Mouse (Mus musculus): ENCODE measurements around the gene Efna5. TPM values are rescaled to one million over a fixed set of nuclear protein-coding genes. Genes with fewer than 3 reads are reported as not detected.
A peak's percentile ranks its signal among the peaks of the same experiment; 100 is the strongest.

The Efna5 gene
- polyA plus RNA-seq, 1 experiment from 2014 or later = 42.2 TPM

- DNase-seq (ENCODE audit: low spot score) (no peak), ATAC-seq (replicated peaks; ENCODE audit: low FRiP score) (no peak)
- Histone ChIP-seq H3K4me2 (ENCODE audit: low read depth, low read length, severe bottlenecking) (no peak overlapping the region), H3K4me3 (ENCODE audit: low read depth, low read length) (no peak overlapping the region), H3K4me1 (replicated peaks; ENCODE audit: control insufficient read depth, insufficient read depth, low read length) (peaks cover 7% of the 10 kb centered on the region; the same call in 1 of the 2 replicates), H3K9me3 (ENCODE audit: control insufficient read depth, low read length) (no peaks in the 10 kb centered on the region), H3K27me3 (ENCODE audit: control insufficient read depth, insufficient read depth, low read length) (no peaks in the 10 kb centered on the region; the same call in 1 of the 2 replicates), H3K27ac (ENCODE audit: low read depth, low read length) (no peak overlapping the region), H3K36me3 (ENCODE audit: control insufficient read depth, insufficient read depth, low read length) (no peaks in the 10 kb centered on the region), H3K9ac (ENCODE audit: low read length) (no peak overlapping the region)
- 66% methylated on average over 10 of the region's 10 CpGs for WGBS
These were observed 151.2 kb downstream of the Efna5 start for GRCm38 (mm10) chr17:62729754-62730470.

GRCm38 (mm10) chr17:62728142-62728917, 152.8 kb downstream of the Efna5 start:
- WGBS = 24% methylated on average over 10 of the region's 10 CpGs
- Histone ChIP-seq H3K36me3 (ENCODE audit: control insufficient read depth, insufficient read depth, low read length) (no peaks in the 10 kb centered on the region), H3K4me2 (ENCODE audit: low read depth, low read length, severe bottlenecking) (0 out of 2 replicates have a peak overlapping the region, but pooled peaks have one; percentile 1), H3K4me1 (replicated peaks; ENCODE audit: control insufficient read depth, insufficient read depth, low read length) (peaks cover 6% of the 10 kb centered on the region; the same call in 1 of the 2 replicates), H3K9ac (ENCODE audit: low read length) (no peak overlapping the region), H3K27ac (ENCODE audit: low read depth, low read length) (0 out of 2 replicates have a peak overlapping the region, but pooled peaks have one; percentile 47), H3K4me3 (ENCODE audit: low read depth, low read length) (no peak overlapping the region), H3K27me3 (ENCODE audit: control insufficient read depth, insufficient read depth, low read length) (no peaks in the 10 kb centered on the region; the same call in 1 of the 2 replicates), H3K9me3 (ENCODE audit: control insufficient read depth, low read length) (no peaks in the 10 kb centered on the region)
- no peak for DNase-seq (ENCODE audit: low spot score)
- peak; percentile 80 for ATAC-seq (replicated peaks; ENCODE audit: low FRiP score)

GRCm38 (mm10) chr17:62726102-62726501, 155.0 kb downstream of the Efna5 start:
- Histone ChIP-seq H3K27me3 (ENCODE audit: control insufficient read depth, insufficient read depth, low read length) (no peaks in the 10 kb centered on the region), H3K27ac (ENCODE audit: low read depth, low read length) (no peak overlapping the region), H3K36me3 (ENCODE audit: control insufficient read depth, insufficient read depth, low read length) (no peaks in the 10 kb centered on the region), H3K4me1 (replicated peaks; ENCODE audit: control insufficient read depth, insufficient read depth, low read length) (peaks cover 6% of the 10 kb centered on the region; the same call in 1 of the 2 replicates), H3K4me2 (ENCODE audit: low read depth, low read length, severe bottlenecking) (no peak overlapping the region), H3K9ac (ENCODE audit: low read length) (no peak overlapping the region), H3K9me3 (ENCODE audit: control insufficient read depth, low read length) (no peaks in the 10 kb centered on the region), H3K4me3 (ENCODE audit: low read depth, low read length) (no peak overlapping the region)
- WGBS = 88% methylated on average over 5 of the region's 5 CpGs
- DNase-seq (ENCODE audit: low spot score) (no peak), ATAC-seq (replicated peaks; ENCODE audit: low FRiP score) (no peak)

- no peaks in the 10 kb centered on the region for H3K9me3 ChIP-seq (ENCODE audit: control insufficient read depth, low read length)
- H3K27ac ChIP-seq (ENCODE audit: low read depth, low read length) = no peak overlapping the region
- ATAC-seq (replicated peaks; ENCODE audit: low FRiP score) = no peak
- DNase-seq (ENCODE audit: low spot score) = no peak
- WGBS = 86% methylated on average over 5 of the region's 5 CpGs
- peaks cover under 1% of the 10 kb centered on the region; the same call in 1 of the 2 replicates for H3K4me1 ChIP-seq (replicated peaks; ENCODE audit: control insufficient read depth, insufficient read depth, low read length)
- H3K9ac ChIP-seq (ENCODE audit: low read length) = no peak overlapping the region
- no peak overlapping the region for H3K4me2 ChIP-seq (ENCODE audit: low read depth, low read length, severe bottlenecking)
- H3K4me3 ChIP-seq (ENCODE audit: low read depth, low read length) = no peak overlapping the region
- no peaks in the 10 kb centered on the region for H3K36me3 ChIP-seq (ENCODE audit: control insufficient read depth, insufficient read depth, low read length)
- no peaks in the 10 kb centered on the region for H3K27me3 ChIP-seq (ENCODE audit: control insufficient read depth, insufficient read depth, low read length)
These were observed 158.2 kb downstream of the Efna5 start for GRCm38 (mm10) chr17:62722962-62723361.

- H3K27ac ChIP-seq (ENCODE audit: low read depth, low read length) = no peak overlapping the region
- no peak overlapping the region for H3K4me2 ChIP-seq (ENCODE audit: low read depth, low read length, severe bottlenecking)
- H3K9ac ChIP-seq (ENCODE audit: low read length) = no peak overlapping the region
- H3K4me1 ChIP-seq (replicated peaks; ENCODE audit: control insufficient read depth, insufficient read depth, low read length) = peaks cover 8% of the 10 kb centered on the region; the same call in 1 of the 2 replicates
- H3K27me3 ChIP-seq (ENCODE audit: control insufficient read depth, insufficient read depth, low read length) = no peaks in the 10 kb centered on the region
- ATAC-seq (replicated peaks; ENCODE audit: low FRiP score) (no peak), DNase-seq (ENCODE audit: low spot score) (no peak)
- no peaks in the 10 kb centered on the region for H3K9me3 ChIP-seq (ENCODE audit: control insufficient read depth, low read length)
- H3K36me3 ChIP-seq (ENCODE audit: control insufficient read depth, insufficient read depth, low read length) = no peaks in the 10 kb centered on the region
- WGBS = 89% methylated on average over 3 of the region's 3 CpGs
- no peak overlapping the region for H3K4me3 ChIP-seq (ENCODE audit: low read depth, low read length)
These were observed 159.5 kb downstream of the Efna5 start for GRCm38 (mm10) chr17:62721595-62721994.

- no peak overlapping the region for H3K4me2 ChIP-seq (ENCODE audit: low read depth, low read length, severe bottlenecking)
- no peak overlapping the region for H3K27ac ChIP-seq (ENCODE audit: low read depth, low read length)
- no peaks in the 10 kb centered on the region for H3K27me3 ChIP-seq (ENCODE audit: control insufficient read depth, insufficient read depth, low read length)
- peaks cover 8% of the 10 kb centered on the region; the same call in 1 of the 2 replicates for H3K4me1 ChIP-seq (replicated peaks; ENCODE audit: control insufficient read depth, insufficient read depth, low read length)
- no peak overlapping the region for H3K9ac ChIP-seq (ENCODE audit: low read length)
- H3K4me3 ChIP-seq (ENCODE audit: low read depth, low read length) = no peak overlapping the region
- H3K9me3 ChIP-seq (ENCODE audit: control insufficient read depth, low read length) = no peaks in the 10 kb centered on the region
- ATAC-seq (replicated peaks; ENCODE audit: low FRiP score) (no peak), DNase-seq (ENCODE audit: low spot score) (no peak)
- WGBS = 83% methylated on average over 20 of the region's 20 CpGs
- H3K36me3 ChIP-seq (ENCODE audit: control insufficient read depth, insufficient read depth, low read length) = no peaks in the 10 kb centered on the region
These were observed 160.2 kb downstream of the Efna5 start for GRCm38 (mm10) chr17:62720740-62721450.

GRCm38 (mm10) chr17:62717426-62718131, 163.5 kb downstream of the Efna5 start:
- H3K9ac ChIP-seq (ENCODE audit: low read length) = no peak overlapping the region
- 0 out of 2 replicates have a peak overlapping the region, but pooled peaks have one; percentile 32 for H3K27ac ChIP-seq (ENCODE audit: low read depth, low read length)
- H3K4me3 ChIP-seq (ENCODE audit: low read depth, low read length) = no peak overlapping the region
- H3K27me3 ChIP-seq (ENCODE audit: control insufficient read depth, insufficient read depth, low read length) = no peaks in the 10 kb centered on the region
- no peak overlapping the region for H3K4me2 ChIP-seq (ENCODE audit: low read depth, low read length, severe bottlenecking)
- H3K9me3 ChIP-seq (ENCODE audit: control insufficient read depth, low read length) = no peaks in the 10 kb centered on the region
- ATAC-seq (replicated peaks; ENCODE audit: low FRiP score) = 0 out of 2 replicates have a peak, but pooled peaks have one; percentile 45
- peaks cover 8% of the 10 kb centered on the region; the same call in 1 of the 2 replicates for H3K4me1 ChIP-seq (replicated peaks; ENCODE audit: control insufficient read depth, insufficient read depth, low read length)
- WGBS = 18% methylated on average over 12 of the region's 12 CpGs
- no peaks in the 10 kb centered on the region for H3K36me3 ChIP-seq (ENCODE audit: control insufficient read depth, insufficient read depth, low read length)
- DNase-seq (ENCODE audit: low spot score) = no peak

- H3K27me3 ChIP-seq (ENCODE audit: control insufficient read depth, insufficient read depth, low read length) = no peaks in the 10 kb centered on the region
- ATAC-seq (replicated peaks; ENCODE audit: low FRiP score) (no peak), DNase-seq (ENCODE audit: low spot score) (no peak)
- no peak overlapping the region for H3K27ac ChIP-seq (ENCODE audit: low read depth, low read length)
- H3K4me2 ChIP-seq (ENCODE audit: low read depth, low read length, severe bottlenecking) = no peak overlapping the region
- H3K36me3 ChIP-seq (ENCODE audit: control insufficient read depth, insufficient read depth, low read length) = no peaks in the 10 kb centered on the region
- H3K4me1 ChIP-seq (replicated peaks; ENCODE audit: control insufficient read depth, insufficient read depth, low read length) = peaks cover 8% of the 10 kb centered on the region; the same call in 1 of the 2 replicates
- H3K4me3 ChIP-seq (ENCODE audit: low read depth, low read length) = no peak overlapping the region
- H3K9ac ChIP-seq (ENCODE audit: low read length) = no peak overlapping the region
- 94% methylated on average over 3 of the region's 3 CpGs for WGBS
- H3K9me3 ChIP-seq (ENCODE audit: control insufficient read depth, low read length) = no peaks in the 10 kb centered on the region
These were observed 167.7 kb downstream of the Efna5 start for GRCm38 (mm10) chr17:62713455-62713854.
